Mouse (Mus musculus) mouse embryonic stem cell (cell line): ENCODE results near the gene Hdac1.

Experiments used
- in situ Hi-C, 2 experiments: fragments of 300-500 bp; cut with MboI; formaldehyde crosslinking; loops; 1 replicate in 1 of 2; 3 replicates in 1 of 2; pipeline ENCODE4 v1.14.3; 2019 to 2020; ENCODE audit warnings: low sequenced_read_pairs in 2 of 2, low pct_unique_long_range_greater_than_20kb in 1 of 2, mixed read lengths in 1 of 2; ENCODE audit not compliant: unreplicated experiment in 1 of 2

Hdac1 gene

GRCm38 (mm10) chr4:129516925-129517324 is 25.6 kb downstream of the Hdac1 start:
- in situ Hi-C loops, result no loop called here

DNA sequence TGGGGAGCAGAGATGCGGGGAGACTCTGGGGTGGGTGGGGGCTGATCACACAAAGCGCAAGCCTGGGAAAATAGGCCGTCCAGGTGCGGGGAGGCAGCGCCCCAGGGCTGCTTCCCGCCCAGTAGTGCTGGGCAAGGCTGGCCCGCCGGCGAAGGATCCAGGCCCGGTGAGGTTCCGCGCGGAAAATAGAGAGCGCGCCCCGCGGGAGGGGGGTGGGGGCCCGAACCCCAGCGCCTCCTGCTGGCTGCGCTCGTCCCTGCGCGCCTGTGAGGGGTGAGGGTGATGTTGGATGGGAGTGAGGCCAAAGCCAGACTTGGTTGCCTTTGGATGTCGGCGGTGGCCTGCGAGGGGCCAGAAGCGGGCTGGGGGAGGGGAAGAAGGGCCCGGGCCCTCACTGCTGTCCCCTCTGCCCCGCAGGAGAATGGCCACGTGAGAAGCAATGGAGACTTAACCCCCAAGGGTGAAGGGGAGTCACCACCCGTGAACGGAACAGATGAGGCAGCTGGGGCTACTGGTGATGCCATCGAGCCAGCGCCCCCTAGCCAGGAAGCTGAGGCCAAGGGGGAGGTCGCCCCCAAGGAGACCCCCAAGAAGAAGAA is 28.1 kb downstream of the Hdac1 start:
- in situ Hi-C loops, result no loop called here

DNA sequence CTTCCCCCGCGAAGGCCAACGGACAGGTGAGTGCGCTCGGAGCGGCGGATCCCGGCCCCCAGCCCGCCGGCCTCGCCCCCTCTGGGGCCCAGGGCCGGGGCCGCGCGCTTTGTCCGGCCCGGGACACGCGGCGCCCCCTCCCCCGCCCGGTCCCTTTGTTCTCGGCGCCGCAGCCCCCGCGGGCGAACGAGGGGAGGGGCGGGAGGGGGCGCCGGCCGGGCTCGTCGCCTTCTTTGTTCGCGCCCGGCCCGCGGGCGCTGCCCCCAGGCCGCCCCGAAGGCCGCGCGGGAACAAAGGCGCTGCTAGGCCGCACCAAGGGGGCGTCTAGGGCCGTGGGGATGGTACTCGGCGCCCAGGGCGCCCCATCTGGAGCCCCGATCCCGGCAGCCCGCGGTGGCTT is 28.6 kb downstream of the Hdac1 start:
- in situ Hi-C loops, result no loop called here

DNA sequence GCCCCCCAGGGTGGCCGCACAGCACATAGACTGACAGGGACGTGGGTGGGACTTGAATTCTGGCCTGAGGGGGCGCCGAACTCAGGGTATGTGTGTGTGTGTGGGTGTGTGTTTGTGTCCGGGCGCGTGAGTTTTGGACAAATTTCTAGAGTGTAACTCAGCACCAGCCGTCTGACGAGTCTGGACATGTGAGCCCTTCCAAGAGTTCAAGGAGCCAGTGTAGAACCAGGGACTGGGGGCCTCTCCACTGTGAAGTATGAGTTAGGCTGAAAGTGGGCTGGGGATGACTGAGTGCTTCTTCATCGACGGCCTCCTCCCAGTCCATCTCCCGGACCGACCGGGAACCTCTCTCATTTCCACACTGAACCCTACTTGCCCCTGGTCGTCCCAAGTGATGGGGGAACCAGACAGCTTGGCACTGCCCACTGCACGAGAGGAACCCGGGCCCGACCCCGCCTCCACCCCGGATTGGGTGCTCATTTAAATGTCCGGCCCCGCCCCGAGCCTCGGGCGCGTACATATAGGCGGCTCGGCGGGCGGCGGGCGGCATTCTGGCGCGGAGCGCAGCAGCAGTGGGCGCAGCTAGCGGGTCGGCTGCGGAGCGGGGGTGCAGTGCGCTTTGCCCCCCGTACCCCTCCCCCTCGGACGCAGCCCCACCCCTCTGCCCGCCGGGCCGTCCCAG is 29.3 kb downstream of the Hdac1 start, which contains the start of gene Marcksl1:
TSS of gene Marcksl1 (plus strand) at position 496 of the 682 bp plus-strand sequence.
- in situ Hi-C loops, result no loop called here

- in situ Hi-C loops, result no loop called here
Observed at GRCm38 (mm10) chr4:129511413-129512096, 31.0 kb downstream of the Hdac1 start.

- in situ Hi-C loops, result no loop called here
Observed at GRCm38 (mm10) chr4:129510723-129511412, 31.6 kb downstream of the Hdac1 start.

- in situ Hi-C loops, result no loop called here
Observed at GRCm38 (mm10) chr4:129509650-129510049, 32.9 kb downstream of the Hdac1 start.

DNA sequence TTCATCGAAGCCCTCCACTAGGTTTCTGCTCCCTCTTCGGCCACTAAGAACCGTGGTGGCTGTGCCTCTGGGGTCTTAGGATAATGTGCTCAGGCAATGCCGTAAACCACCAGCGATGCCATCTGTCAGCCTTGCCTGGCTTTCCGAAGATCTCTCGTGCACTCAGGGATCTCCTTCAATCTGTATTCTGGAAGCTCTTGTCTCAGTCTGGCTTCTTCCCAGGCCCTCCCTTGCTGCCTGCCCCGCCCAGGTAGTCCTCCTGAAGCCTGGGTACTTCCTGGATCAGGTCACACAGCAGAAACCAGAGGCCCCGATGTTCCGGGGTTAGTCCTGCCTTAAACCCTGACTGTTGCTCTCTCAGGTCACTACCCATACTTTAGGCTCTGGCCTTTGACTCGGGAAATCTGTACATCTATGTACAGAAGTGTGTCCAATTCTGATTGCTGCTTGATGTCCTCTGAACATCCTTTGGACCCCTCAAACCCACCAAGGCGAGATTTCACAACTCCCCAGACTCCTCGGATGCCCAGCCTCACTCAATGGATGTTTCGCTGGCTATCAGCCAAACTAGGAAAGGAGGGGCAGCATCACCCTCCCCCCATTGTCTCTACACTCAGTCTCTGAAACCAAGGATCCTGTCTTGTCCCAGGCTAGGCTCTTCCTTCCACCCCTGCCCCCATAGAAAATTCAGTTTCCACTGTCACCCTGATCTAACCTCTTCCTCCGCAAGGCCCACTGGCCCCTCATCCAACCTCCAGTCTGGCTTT is 33.5 kb downstream of the Hdac1 start:
- in situ Hi-C loops, result no loop called here

GRCm38 (mm10) chr4:129508237-129508515 is 34.3 kb downstream of the Hdac1 start:
- in situ Hi-C loops, result no loop called here

GRCm38 (mm10) chr4:129507434-129508236 is 34.9 kb downstream of the Hdac1 start:
- in situ Hi-C loops, result no loop called here

GRCm38 (mm10) chr4:129505511-129505910 is 37.0 kb downstream of the Hdac1 start:
- in situ Hi-C loops, result no loop called here

DNA sequence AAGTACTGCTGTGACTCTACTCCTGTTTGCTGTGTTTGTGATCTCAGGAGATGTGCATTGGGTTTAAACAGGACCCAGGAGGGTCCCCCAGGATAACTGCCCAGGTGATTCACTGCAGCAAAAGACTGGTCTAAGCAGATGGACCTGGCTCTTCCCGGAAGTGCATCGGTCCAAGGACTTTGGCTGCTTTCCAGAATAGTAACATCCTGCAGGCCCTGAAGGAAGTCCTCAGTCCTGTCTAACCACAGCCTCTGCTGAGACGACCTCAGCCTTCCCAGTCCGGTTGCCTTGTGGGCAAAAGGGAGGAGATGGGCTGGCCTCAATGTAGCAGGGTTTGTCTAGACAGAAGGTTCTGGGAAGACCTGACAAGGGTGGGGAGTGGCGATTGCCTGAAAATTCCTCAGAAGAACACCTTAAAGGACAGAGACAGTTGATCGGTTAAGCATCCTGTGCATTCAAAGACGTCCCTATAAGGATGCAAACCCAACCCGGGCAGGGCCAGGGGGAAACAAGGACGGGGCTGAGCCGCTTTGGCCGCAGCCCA is 39.5 kb downstream of the Hdac1 start:
- in situ Hi-C loops, result no loop called here

- in situ Hi-C loops, result no loop called here
Observed at GRCm38 (mm10) chr4:129502327-129502888, 40.1 kb downstream of the Hdac1 start.

DNA sequence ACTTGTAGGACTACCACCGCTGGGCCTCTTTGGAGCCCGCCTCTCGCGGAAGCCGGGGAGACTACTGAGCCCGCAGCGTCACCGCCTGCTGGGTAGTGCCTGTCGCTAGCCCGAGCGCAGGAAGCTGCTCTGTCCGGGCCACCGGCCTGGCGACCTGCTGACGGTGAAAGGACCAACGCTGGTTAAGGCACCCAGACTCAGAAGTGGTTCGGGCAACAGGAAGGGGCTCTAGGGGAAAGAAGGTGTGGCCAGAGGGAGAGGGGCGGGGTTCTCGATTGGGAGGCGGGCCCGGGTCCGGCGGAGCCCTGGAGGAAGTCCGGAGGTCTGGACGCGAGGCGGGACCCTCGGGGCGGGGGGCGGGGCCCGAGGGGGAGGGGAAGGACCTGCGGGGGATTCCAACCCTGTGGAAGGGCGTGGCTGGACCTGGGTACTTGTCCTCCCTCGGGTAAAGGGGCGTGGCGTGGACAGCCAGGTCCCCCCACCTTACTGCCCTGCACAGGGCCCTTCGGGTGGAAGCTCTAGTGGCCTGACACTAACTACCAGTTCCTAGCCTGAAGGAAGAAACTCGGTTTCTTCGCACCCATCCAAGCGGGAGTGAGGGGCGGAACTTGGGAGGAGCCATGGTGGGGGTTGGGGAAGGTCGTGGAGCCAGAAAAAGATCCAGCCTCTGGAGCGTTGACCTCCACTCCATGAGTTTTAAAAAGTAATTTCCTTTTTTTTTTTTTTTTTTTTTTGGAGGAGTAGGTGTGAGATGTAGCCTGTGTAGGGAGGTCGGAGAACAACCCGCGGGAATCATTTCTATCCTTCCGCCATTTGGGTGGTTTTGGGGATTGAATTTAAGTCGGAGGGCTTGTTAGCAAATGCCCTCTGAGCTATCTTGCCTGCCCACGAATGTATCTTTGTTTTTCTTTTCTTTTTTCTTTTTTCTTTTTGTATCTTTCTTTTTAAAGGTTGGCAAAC is 41.6 kb downstream of the Hdac1 start:
- in situ Hi-C loops, result no loop called here

DNA sequence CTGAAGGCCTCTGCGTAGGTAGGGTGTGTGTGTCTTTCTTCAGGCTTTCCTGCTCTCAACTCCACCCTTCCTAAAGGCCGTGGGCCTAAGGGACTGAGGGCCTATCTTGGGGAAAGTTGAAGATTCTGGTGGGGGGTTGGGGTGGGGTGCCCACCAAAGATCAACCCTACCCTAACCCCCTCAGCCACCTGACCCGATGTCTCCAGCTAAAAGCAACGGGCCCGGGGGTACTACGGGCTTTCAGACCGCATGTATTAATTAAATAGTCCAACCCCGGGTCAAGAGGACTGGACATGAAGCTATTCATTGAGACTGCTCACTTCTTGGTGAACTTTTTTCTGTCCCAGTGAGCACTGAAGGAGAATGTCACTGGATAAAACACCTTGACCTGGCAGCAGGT is 42.5 kb downstream of the Hdac1 start:
- in situ Hi-C loops, result no loop called here

DNA sequence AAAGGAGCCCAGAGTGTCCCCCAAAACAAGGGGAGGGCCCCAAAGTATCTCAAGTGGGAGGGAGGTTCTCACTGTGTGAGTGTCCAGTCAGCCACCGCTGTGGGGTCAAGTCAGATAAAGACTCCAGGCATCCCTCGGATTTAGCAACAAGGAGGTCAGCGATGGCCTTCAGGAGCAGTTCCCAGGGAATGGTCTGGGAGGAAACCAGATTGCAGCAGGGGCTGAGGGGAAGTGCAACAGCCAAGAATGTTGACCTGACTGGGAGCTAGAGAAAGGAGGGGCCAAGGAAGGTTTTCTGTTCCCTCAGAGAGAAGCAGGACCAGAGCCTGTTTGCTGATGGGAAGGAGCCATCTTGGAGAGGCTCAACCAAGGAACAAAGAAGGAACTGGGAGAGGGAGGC is 43.6 kb downstream of the Hdac1 start:
- in situ Hi-C loops, result no loop called here
